Mouse (Mus musculus): ENCODE data around the gene Rnf186. TPM values are rescaled to one million over a fixed set of nuclear protein-coding genes. Genes with fewer than 3 reads are reported as not detected.

Rnf186 gene
- polyA plus RNA-seq, 1 experiment from 2014 or later = 0.43 TPM

GRCm38 (mm10) chr4:138994389-138994788, 27.5 kb downstream of the Rnf186 start:
- Histone ChIP-seq H3K9me3 (replicated peaks) (no peaks in the 10 kb centered on the region), H3K9ac (no peak overlapping the region), H3K27me3 (no peaks in the 10 kb centered on the region), H3K36me3 (peaks cover 5% of the 10 kb centered on the region; the same call in 1 of the 2 replicates), H3K27ac (replicated peaks) (no peak overlapping the region), H3K4me2 (replicated peaks) (no peak overlapping the region), H3K4me3 (replicated peaks) (no peak overlapping the region), H3K4me1 (no peaks in the 10 kb centered on the region)
- no peak for ATAC-seq (ENCODE audit: insufficient number of reproducible peaks, low FRiP score, low TSS enrichment, low read depth)
- 75% methylated on average over 3 of the region's 3 CpGs for WGBS

GRCm38 (mm10) chr4:138996410-138996809, 29.5 kb downstream of the Rnf186 start:
- ATAC-seq (ENCODE audit: insufficient number of reproducible peaks, low FRiP score, low TSS enrichment, low read depth) = no peak
- H3K27ac ChIP-seq (replicated peaks) = no peak overlapping the region
- H3K27me3 ChIP-seq = no peaks in the 10 kb centered on the region
- no peak overlapping the region for H3K4me3 ChIP-seq (replicated peaks)
- peaks cover 5% of the 10 kb centered on the region; the same call in 1 of the 2 replicates for H3K36me3 ChIP-seq
- WGBS = 78% methylated on average over 5 of the region's 5 CpGs
- H3K4me2 ChIP-seq (replicated peaks) = no peak overlapping the region
- no peak overlapping the region for H3K9ac ChIP-seq
- no peaks in the 10 kb centered on the region for H3K4me1 ChIP-seq
- no peaks in the 10 kb centered on the region for H3K9me3 ChIP-seq (replicated peaks)

DNA sequence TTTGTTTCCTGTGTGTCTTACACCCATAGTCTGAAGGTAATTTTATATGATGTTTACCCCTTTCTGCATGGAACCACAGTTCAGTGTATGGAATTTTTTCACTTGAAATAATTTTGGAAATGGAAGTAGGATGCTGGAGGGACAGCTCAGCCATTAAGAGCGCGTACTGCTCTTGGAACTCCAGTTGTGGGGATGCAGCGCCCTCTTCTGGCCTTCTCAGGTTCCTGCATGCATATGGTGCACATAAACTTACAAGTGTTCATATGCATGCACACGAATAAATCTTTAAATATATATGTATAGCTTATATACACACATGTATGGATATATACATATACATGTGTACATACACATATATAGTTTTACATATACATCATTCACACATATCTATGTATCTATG, 30.2 kb downstream of the Rnf186 start:
- Histone ChIP-seq H3K4me1 (no peaks in the 10 kb centered on the region), H3K27ac (replicated peaks) (no peak overlapping the region), H3K9me3 (replicated peaks) (no peaks in the 10 kb centered on the region), H3K4me3 (replicated peaks) (no peak overlapping the region), H3K36me3 (peaks cover 5% of the 10 kb centered on the region; the same call in 1 of the 2 replicates), H3K9ac (no peak overlapping the region), H3K4me2 (replicated peaks) (no peak overlapping the region), H3K27me3 (no peaks in the 10 kb centered on the region)
- WGBS = 84% methylated on average over 4 of the region's 4 CpGs
- no peak for ATAC-seq (ENCODE audit: insufficient number of reproducible peaks, low FRiP score, low TSS enrichment, low read depth)

- H3K27me3 ChIP-seq = no peaks in the 10 kb centered on the region
- H3K4me3 ChIP-seq (replicated peaks) = no peak overlapping the region
- no peak for ATAC-seq (ENCODE audit: insufficient number of reproducible peaks, low FRiP score, low TSS enrichment, low read depth)
- 79% methylated on average over 11 of the region's 11 CpGs for WGBS
- peaks cover 5% of the 10 kb centered on the region; the same call in 1 of the 2 replicates for H3K36me3 ChIP-seq
- H3K9me3 ChIP-seq (replicated peaks) = no peaks in the 10 kb centered on the region
- H3K4me2 ChIP-seq (replicated peaks) = no peak overlapping the region
- H3K9ac ChIP-seq = no peak overlapping the region
- H3K4me1 ChIP-seq = no peaks in the 10 kb centered on the region
- H3K27ac ChIP-seq (replicated peaks) = no peak overlapping the region
Observed at GRCm38 (mm10) chr4:138998611-138999010, 31.7 kb downstream of the Rnf186 start.

- Histone ChIP-seq H3K4me2 (replicated peaks) (no peak overlapping the region), H3K4me1 (no peaks in the 10 kb centered on the region), H3K4me3 (replicated peaks) (no peak overlapping the region), H3K27me3 (no peaks in the 10 kb centered on the region), H3K9ac (no peak overlapping the region), H3K27ac (replicated peaks) (no peak overlapping the region), H3K9me3 (replicated peaks) (no peaks in the 10 kb centered on the region), H3K36me3 (peaks cover 5% of the 10 kb centered on the region; the same call in 1 of the 2 replicates)
- no peak for ATAC-seq (ENCODE audit: insufficient number of reproducible peaks, low FRiP score, low TSS enrichment, low read depth)
- 51% methylated on average over 2 of the region's 2 CpGs for WGBS
Observed at GRCm38 (mm10) chr4:139001026-139001425, 34.1 kb downstream of the Rnf186 start.

DNA sequence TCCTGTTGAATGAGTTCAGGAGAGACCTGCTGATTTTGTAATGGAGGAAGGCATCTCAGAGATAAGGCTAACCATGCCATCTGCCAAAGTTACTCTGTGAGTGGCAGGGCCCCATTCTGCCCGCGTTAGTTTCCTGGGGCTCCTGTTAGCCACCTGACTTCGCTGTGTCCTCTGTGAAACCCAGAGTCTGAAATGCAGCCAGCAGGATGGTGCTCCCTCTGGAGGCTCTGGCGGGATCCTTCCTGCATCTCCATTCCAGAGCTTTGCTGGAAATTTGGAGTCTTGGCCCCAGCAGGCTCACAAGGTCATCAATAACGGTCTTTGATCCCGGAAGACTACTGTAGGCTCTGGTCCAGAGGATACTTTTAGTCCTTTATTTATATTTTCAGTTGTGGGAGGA, 34.5 kb downstream of the Rnf186 start:
- Histone ChIP-seq H3K9me3 (replicated peaks) (no peaks in the 10 kb centered on the region), H3K4me3 (replicated peaks) (no peak overlapping the region), H3K27ac (replicated peaks) (no peak overlapping the region), H3K4me1 (no peaks in the 10 kb centered on the region), H3K27me3 (no peaks in the 10 kb centered on the region), H3K9ac (no peak overlapping the region), H3K36me3 (peaks cover 5% of the 10 kb centered on the region; the same call in 1 of the 2 replicates), H3K4me2 (replicated peaks) (no peak overlapping the region)
- no peak for ATAC-seq (ENCODE audit: insufficient number of reproducible peaks, low FRiP score, low TSS enrichment, low read depth)
- WGBS = 28% methylated on average over 6 of the region's 6 CpGs

GRCm38 (mm10) chr4:139004067-139004466, 37.2 kb downstream of the Rnf186 start:
- ATAC-seq (ENCODE audit: insufficient number of reproducible peaks, low FRiP score, low TSS enrichment, low read depth) = no peak
- 77% methylated on average over 8 of the region's 8 CpGs for WGBS
- Histone ChIP-seq H3K4me1 (no peaks in the 10 kb centered on the region), H3K36me3 (no peaks in the 10 kb centered on the region), H3K27me3 (no peaks in the 10 kb centered on the region), H3K4me3 (replicated peaks) (no peak overlapping the region), H3K4me2 (replicated peaks) (no peak overlapping the region), H3K9ac (no peak overlapping the region), H3K9me3 (replicated peaks) (no peaks in the 10 kb centered on the region), H3K27ac (replicated peaks) (no peak overlapping the region)

GRCm38 (mm10) chr4:139005214-139005613, 38.3 kb downstream of the Rnf186 start:
- WGBS = 47% methylated on average over 6 of the region's 6 CpGs
- Histone ChIP-seq H3K27ac (replicated peaks) (no peak overlapping the region), H3K36me3 (no peaks in the 10 kb centered on the region), H3K4me1 (no peaks in the 10 kb centered on the region), H3K27me3 (no peaks in the 10 kb centered on the region), H3K9me3 (replicated peaks) (no peaks in the 10 kb centered on the region), H3K9ac (no peak overlapping the region), H3K4me3 (replicated peaks) (no peak overlapping the region), H3K4me2 (replicated peaks) (no peak overlapping the region)
- ATAC-seq (ENCODE audit: insufficient number of reproducible peaks, low FRiP score, low TSS enrichment, low read depth) = no peak

DNA sequence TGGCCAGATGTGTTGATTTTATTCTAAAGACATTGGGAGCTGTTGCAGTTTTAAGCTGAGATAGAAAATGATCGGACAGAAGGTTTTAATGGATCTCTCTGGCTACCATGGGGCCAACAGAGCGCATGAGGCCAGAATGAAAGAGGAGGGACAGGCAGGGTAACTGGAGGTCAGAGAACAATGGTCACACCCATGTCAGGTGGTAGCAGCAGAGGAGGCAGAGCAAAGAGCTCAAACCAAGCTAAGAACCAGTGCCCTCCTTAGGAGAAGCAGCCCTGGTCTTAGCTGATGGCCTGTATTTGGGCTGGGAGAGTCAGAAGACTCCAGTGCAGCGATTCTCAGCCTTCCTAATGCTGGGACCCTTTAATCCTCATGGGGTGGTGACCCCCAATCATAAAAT, 40.4 kb downstream of the Rnf186 start:
- ATAC-seq (ENCODE audit: insufficient number of reproducible peaks, low FRiP score, low TSS enrichment, low read depth) = no peak
- WGBS = 77% methylated on average over 3 of the region's 3 CpGs
- Histone ChIP-seq H3K27ac (replicated peaks) (no peak overlapping the region), H3K4me1 (no peaks in the 10 kb centered on the region), H3K4me3 (replicated peaks) (no peak overlapping the region), H3K9ac (no peak overlapping the region), H3K4me2 (replicated peaks) (no peak overlapping the region), H3K9me3 (replicated peaks) (no peaks in the 10 kb centered on the region), H3K36me3 (no peaks in the 10 kb centered on the region), H3K27me3 (no peaks in the 10 kb centered on the region)

- H3K9ac ChIP-seq = no peak overlapping the region
- H3K4me2 ChIP-seq (replicated peaks) = no peak overlapping the region
- no peak overlapping the region for H3K4me3 ChIP-seq (replicated peaks)
- no peak for ATAC-seq (ENCODE audit: insufficient number of reproducible peaks, low FRiP score, low TSS enrichment, low read depth)
- no peaks in the 10 kb centered on the region for H3K9me3 ChIP-seq (replicated peaks)
- 65% methylated on average over 6 of the region's 6 CpGs for WGBS
- no peaks in the 10 kb centered on the region for H3K27me3 ChIP-seq
- no peaks in the 10 kb centered on the region for H3K4me1 ChIP-seq
- H3K36me3 ChIP-seq = no peaks in the 10 kb centered on the region
- H3K27ac ChIP-seq (replicated peaks) = no peak overlapping the region
Observed at GRCm38 (mm10) chr4:139007981-139008536, 41.1 kb downstream of the Rnf186 start.

DNA sequence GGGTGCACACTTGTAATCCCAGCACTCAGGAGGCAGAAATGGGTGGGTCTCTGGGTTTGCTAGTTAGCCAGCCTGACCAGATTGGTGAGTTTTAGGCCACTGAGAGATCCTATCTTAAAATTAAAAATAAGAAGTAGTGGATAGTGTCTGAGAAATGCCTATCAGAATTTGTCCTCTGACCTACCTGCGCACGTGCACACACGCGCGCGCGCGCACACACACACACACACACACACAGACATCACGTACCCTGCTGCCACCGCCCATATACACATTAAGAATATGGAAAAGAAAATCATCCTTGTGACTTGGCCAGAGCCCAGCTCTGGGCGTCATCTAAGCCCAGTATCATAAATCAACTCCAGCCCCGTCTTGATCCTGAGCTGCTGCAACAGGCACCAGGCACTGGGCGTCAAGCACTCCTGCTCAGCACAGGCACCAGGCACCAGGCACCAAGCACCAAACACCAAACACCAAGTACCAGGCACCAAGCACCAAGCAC, 44.3 kb downstream of the Rnf186 start:
- no peak overlapping the region for H3K27ac ChIP-seq (replicated peaks)
- H3K27me3 ChIP-seq = no peaks in the 10 kb centered on the region
- H3K9me3 ChIP-seq (replicated peaks) = no peaks in the 10 kb centered on the region
- H3K36me3 ChIP-seq = no peaks in the 10 kb centered on the region
- no peaks in the 10 kb centered on the region for H3K4me1 ChIP-seq
- no peak overlapping the region for H3K9ac ChIP-seq
- no peak overlapping the region for H3K4me2 ChIP-seq (replicated peaks)
- no peak for ATAC-seq (ENCODE audit: insufficient number of reproducible peaks, low FRiP score, low TSS enrichment, low read depth)
- WGBS = 89% methylated on average over 13 of the region's 13 CpGs
- H3K4me3 ChIP-seq (replicated peaks) = no peak overlapping the region

DNA sequence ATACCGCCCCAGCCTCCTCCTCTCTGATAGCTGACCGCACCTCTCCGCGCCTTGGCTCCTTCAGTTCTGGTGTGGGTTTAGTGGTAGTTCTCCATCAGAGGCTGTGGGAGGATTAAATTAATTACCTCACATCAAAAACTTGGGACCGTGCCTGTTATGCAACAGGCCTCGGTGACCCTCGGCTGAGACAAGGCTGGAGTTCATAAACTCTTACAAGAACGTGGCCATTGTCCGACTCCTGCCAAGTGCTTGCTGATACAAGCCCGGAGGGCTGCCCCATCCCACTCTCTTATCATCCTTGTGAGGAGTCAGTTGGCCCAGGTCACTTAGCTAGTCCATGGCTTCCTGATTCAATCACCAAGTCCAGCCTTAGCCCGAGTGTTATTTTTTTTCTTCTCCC, 46.4 kb downstream of the Rnf186 start:
- H3K4me3 ChIP-seq (replicated peaks) = no peak overlapping the region
- no peak overlapping the region for H3K9ac ChIP-seq
- H3K27me3 ChIP-seq = no peaks in the 10 kb centered on the region
- no peak overlapping the region for H3K4me2 ChIP-seq (replicated peaks)
- no peaks in the 10 kb centered on the region for H3K36me3 ChIP-seq
- no peaks in the 10 kb centered on the region for H3K4me1 ChIP-seq
- H3K27ac ChIP-seq (replicated peaks) = no peak overlapping the region
- no peaks in the 10 kb centered on the region for H3K9me3 ChIP-seq (replicated peaks)
- 88% methylated on average over 11 of the region's 11 CpGs for WGBS
- ATAC-seq (ENCODE audit: insufficient number of reproducible peaks, low FRiP score, low TSS enrichment, low read depth) = no peak

Measured in embryonic facial prominence, embryonic 15.5 days (tissue).